Mouse (Mus musculus) gastrocnemius, postnatal 4 days (tissue): ENCODE measurements around the gene Mybpc2. TPM values are rescaled to one million over a fixed set of nuclear protein-coding genes. Genes with fewer than 3 reads are reported as not detected.

Source experiments
- DNase-seq, 2 experiments: peaks; one replicate each; pipeline ENCODE4 v3.0.0; 2021 to 2022; ENCODE audit warnings: low spot score in 2 of 2, mixed read lengths in 2 of 2
- microRNA-seq: library from miRNA; unstranded; fragments of <30 nt; microRNA quantifications from one replicate; pipeline ENCODE4 v1.2.0, GENCODE M21; 2021
- total RNA-seq, 2 experiments: library from RNA; stranded (reverse); gene quantifications; 2 replicates each; pipeline ENCODE4 v1.2.3; 2021

Gene Mybpc2
- total RNA-seq, 2 experiments from 2014 or later: 438 to 552 TPM

- DNase-seq: no peak
Measured at GRCm38 (mm10) chr7:44466006-44466887, 58.2 kb downstream of the Mybpc2 start.

DNA sequence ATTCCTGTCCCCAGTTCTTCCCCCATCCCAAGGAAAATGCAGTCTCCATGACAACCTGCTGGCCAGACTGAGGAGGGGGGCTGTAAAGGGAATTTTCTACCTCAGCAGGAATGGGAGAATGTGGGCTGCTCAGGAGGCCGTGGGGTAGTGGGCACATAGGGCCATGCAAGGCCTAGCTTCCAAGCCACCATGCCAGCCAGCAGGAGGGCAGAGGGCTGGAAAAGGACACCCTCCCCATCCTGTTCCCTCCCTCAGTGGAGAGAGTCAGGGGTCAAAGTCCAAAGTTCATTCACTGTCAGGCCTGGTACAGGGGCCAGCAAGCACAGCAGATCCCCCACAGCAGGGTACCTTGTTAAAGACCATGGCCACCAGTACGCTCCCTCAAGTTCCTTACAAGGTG is 59.3 kb downstream of the Mybpc2 start, which contains the start of gene Aspdh:
Aspdh (plus strand) TSS at position 281 of the 400 bp plus-strand sequence.
- DNase-seq: no peak

GRCm38 (mm10) chr7:44464511-44464910 is 59.9 kb downstream of the Mybpc2 start:
- no peak for DNase-seq

DNA sequence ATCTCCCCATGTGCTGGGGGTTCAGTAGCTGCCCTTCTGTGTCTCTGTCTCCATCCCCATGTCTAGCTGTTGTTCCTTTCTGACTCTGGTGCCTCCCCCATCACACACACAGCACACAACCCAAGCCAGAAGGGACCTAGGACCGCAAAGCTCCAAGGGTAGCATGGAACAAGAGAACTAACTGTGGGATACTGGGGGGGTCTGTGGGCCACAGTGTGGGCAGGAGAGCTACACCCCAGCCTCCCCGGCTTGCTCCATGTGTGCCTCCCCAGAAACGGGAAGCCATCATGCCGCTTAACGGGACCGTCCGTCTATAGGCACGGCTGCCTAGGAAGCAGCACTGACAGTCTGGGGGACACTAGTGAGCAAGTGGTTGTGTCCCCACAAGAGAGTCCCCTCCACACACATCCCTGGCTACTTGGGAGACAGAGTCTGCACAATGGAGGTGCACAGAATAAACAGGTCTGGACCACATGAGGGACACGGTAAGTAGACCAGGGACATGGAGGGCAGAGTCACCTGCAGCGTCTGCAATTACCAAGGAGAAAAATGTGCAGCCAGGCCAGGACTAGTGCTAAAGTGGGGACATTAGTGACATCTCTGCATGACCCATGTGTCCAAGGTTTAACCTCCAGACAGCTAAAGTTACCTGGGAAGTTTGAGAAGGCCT is 60.8 kb downstream of the Mybpc2 start:
- peak in 1 of 2 experiments; percentile 5 for DNase-seq

DNA sequence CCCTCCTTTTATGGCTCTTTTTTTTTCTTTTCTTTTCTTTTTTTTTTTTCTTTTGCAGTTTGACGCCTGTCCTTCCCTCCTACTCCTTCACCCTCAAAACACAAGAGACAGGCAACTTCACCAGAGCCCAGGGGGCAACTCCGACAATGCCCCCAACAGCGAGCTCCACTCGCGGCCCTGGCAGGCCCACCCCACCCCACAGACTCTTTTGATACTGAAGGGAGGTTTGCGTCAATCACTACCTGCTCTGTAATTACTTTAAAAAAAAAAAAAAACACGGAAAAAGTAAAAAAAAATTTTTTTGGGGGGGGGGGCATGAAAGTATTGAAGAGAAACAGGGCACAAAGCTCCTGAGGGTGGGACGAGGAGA is 61.4 kb downstream of the Mybpc2 start:
- DNase-seq: no peak

GRCm38 (mm10) chr7:44462218-44463055 is 62.0 kb downstream of the Mybpc2 start:
- DNase-seq: peak in 1 of 2 experiments; percentile 42

- no peak for DNase-seq
Measured at GRCm38 (mm10) chr7:44461503-44462217, 62.8 kb downstream of the Mybpc2 start.

DNA sequence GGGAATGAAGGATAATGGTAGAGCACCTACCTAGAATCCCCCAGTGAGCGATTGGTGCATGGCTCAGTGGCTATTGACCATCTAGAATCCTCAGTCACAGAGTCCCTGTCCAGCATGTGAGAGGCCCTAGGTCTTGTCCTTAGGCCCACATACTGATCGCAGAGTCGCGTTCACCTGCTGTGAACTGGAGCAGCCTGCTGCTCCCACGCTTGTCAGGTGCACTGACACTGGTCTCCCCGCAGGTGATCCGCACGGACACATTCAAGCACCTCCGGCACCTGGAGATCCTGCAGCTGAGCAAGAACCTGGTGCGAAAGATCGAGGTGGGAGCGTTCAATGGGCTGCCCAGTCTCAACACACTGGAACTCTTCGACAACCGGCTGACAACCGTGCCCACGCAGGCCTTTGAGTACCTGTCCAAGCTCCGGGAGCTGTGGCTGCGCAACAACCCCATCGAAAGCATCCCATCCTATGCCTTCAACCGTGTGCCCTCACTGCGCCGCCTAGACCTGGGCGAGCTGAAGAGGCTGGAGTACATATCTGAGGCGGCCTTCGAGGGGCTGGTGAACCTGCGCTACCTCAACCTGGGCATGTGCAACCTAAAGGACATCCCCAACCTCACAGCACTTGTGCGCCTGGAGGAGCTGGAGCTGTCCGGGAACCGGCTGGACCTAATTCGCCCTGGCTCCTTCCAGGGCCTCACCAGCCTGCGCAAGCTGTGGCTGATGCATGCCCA is 63.5 kb downstream of the Mybpc2 start:
- no peak for DNase-seq

DNA sequence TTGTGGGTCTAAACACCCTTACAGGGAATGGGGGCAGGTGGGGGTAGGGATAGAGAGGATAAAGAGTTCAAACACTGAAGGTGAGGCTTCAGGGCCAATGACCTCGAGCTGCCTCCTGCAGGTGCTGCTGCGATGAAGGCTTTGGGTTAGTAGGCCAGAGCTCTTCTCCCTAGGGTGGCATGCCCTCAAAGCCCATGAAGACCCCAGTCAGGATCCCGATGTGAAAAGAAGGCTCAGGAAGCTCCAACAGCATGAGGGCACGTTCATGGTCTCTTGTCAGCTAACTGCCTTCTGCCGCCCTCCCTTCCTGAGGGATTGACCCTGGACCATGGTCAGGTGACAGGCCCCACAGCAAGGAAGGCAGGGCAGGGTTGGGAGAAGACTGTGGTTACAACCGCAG is 64.4 kb downstream of the Mybpc2 start:
- no peak for DNase-seq

DNA sequence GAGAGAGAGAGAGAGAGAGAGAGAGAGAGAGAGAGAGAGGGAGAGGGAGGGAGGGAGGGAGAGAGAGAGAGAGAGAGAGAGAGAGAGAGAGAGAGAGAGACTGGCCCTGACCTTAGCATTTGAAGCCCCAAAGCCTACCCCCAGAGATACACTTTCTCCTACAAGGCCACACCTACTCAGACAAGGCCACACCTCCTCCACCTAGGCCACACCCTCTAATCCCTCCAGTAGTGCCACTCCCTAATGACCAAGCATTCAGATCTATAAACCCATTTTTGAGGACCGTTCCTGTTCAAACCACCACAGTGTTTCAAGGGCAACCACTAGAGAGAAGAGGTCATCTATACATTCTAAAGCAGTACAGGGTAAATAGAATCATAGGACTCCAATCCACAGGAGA is 68.2 kb downstream of the Mybpc2 start:
- no peak for DNase-seq

DNA sequence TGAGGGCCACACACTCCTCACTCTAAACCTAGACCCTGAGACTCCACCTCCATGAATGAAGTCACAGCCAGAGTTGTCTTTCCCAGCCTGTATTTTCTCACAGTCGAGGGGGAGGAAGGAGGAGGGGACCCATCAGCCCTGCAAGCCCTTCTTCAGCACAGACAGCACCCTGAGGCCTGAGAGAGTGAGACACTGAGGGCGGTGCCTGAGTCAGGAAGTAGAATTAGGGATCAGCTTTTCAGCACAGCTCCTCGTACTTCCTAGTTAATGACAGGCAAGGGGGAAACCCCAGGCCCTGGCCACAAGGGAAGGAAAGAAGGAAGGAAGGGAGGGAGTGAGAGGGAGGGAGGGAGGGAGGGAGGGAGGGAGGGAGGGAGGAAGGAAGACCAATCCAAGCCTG is 71.2 kb downstream of the Mybpc2 start:
- no peak for DNase-seq

Small RNA genes within 50 kb of the gene (microRNA-seq; reads per million reads assigned to microRNA genes)
- gene Mir7052 (0.63 reads per million), gene Mir7053 (not detected)

Other genes with a start within 250 kb of the Mybpc2 start
- gene Clec11a, start 217.8 kb downstream of the Mybpc2 start, total RNA-seq: 1 to 10 TPM; 3.9 to 4.7 TPM
- gene Shank1, start 214.4 kb downstream of the Mybpc2 start, total RNA-seq: 1 to 10 TPM; 3.0 to 3.5 TPM
- gene Syt3, start 140.6 kb downstream of the Mybpc2 start, total RNA-seq: under 1 TPM; 0.34 to 0.49 TPM
- gene 1700008O03Rik, start 138.8 kb downstream of the Mybpc2 start, total RNA-seq: not detected
- 1 to 10 TPM; 4.0 to 4.2 TPM for gene Lrrc4b, start 95.6 kb downstream of the Mybpc2 start, total RNA-seq
- not detected for gene Aspdh, start 59.3 kb downstream of the Mybpc2 start, total RNA-seq
- gene Josd2, start 56.7 kb downstream of the Mybpc2 start, total RNA-seq: 10 to 100 TPM; 67.2 to 77.6 TPM
- 10 to 100 TPM; 60.1 to 65.3 TPM for gene Emc10, start 28.1 kb downstream of the Mybpc2 start, total RNA-seq
- gene Fam71e1, start 28.1 kb downstream of the Mybpc2 start, total RNA-seq: 1 to 10 TPM; 6.2 to 6.8 TPM
- gene Spib, start 7.4 kb upstream of the Mybpc2 start, total RNA-seq: under 1 TPM; 0.26 to 0.27 TPM
- 10 to 100 TPM; 32.0 to 35.2 TPM for gene Pold1, start 24.2 kb upstream of the Mybpc2 start, total RNA-seq
- gene Nr1h2, start 29.3 kb upstream of the Mybpc2 start, total RNA-seq: 10 to 100 TPM; 38.3 to 45.3 TPM
- under 1 TPM; 0.65 to 0.81 TPM for gene Napsa, start 47.7 kb upstream of the Mybpc2 start, total RNA-seq
- gene Kcnc3, start 66.0 kb upstream of the Mybpc2 start, total RNA-seq: 1 to 10 TPM in 1 of 2 experiments, under 1 TPM in 1; 0.91 to 1.1 TPM
- 10 to 100 TPM; 25.7 to 26.6 TPM for gene Myh14, start 146.2 kb upstream of the Mybpc2 start, total RNA-seq
- gene Izumo2, start 184.1 kb upstream of the Mybpc2 start, total RNA-seq: not detected
- gene Vrk3, start 223.8 kb upstream of the Mybpc2 start, total RNA-seq: 10 to 100 TPM; 18.9 to 20.7 TPM
- under 1 TPM; 0.32 to 0.41 TPM for gene Zfp473, start 226.4 kb upstream of the Mybpc2 start, total RNA-seq